Mouse (Mus musculus) C2C12 (cell line): ENCODE results near the gene Mkln1.

ENCODE experiments used
- CEBPB ChIP-seq: IDR thresholded peaks from one replicate; pipeline ENCODE4 v1.6.1; 2011; ENCODE audit warnings: low read depth, mild to moderate bottlenecking, control low read depth, moderate library complexity
- CTCF ChIP-seq: IDR thresholded peaks from one replicate; pipeline ENCODE4 v1.5.1; 2011; ENCODE audit not compliant: control insufficient read depth, insufficient read depth, insufficient read length
- FOSL1 ChIP-seq: IDR thresholded peaks from one replicate; pipeline ENCODE4 v1.8.0; 2011; ENCODE audit warnings: mild to moderate bottlenecking, low read length; ENCODE audit not compliant: poor library complexity, insufficient read depth, severe bottlenecking
- MAX ChIP-seq: IDR thresholded peaks from one replicate; pipeline ENCODE4 v1.6.1; 2011; ENCODE audit warnings: mild to moderate bottlenecking, control low read depth
- MYOD1 ChIP-seq: IDR thresholded peaks from one replicate; pipeline ENCODE4 v1.6.1; 2011; ENCODE audit warnings: low read depth; ENCODE audit not compliant: control insufficient read depth, insufficient read length
- MYOG ChIP-seq: IDR thresholded peaks from one replicate; pipeline ENCODE4 v1.6.1; 2011; ENCODE audit not compliant: control insufficient read depth, insufficient read length; ENCODE audit errors: extremely low read depth
- USF1 ChIP-seq: IDR thresholded peaks from one replicate; pipeline ENCODE4 v1.6.1; 2011; ENCODE audit warnings: low read depth, mild to moderate bottlenecking, control low read depth, moderate library complexity

- TF ChIP-seq CTCF, result no peak
- no peak for TF ChIP-seq MYOG
- TF ChIP-seq MAX, result no peak
- TF ChIP-seq USF1, result no peak
- TF ChIP-seq CEBPB, result no peak
- TF ChIP-seq MYOD1, result no peak
- TF ChIP-seq FOSL1, result no peak
Observed at GRCm38 (mm10) chr6:31500691-31501090, 102.2 kb downstream of the Mkln1 start.
